Mouse (Mus musculus) layer of hippocampus, postnatal 25 days (tissue): Measurements from ENCODE around the gene Lpcat3. TPM values are rescaled to one million over a fixed set of nuclear protein-coding genes. Genes with fewer than 3 reads are reported as not detected.

ENCODE experiments used
- microRNA-seq, 2 experiments: library from miRNA; unstranded; fragments of <30 nt; microRNA quantifications; one replicate each; pipeline ENCODE4 v1.2.0; 2021
- total RNA-seq, 2 experiments: library from RNA; stranded (reverse); gene quantifications; 2 replicates each; pipeline ENCODE4 v1.2.3; 2021

Lpcat3 gene
- total RNA-seq, 2 experiments from 2014 or later: 30.9 to 34.0 TPM

Small RNA genes lying within 50 kb of the gene (microRNA-seq; reads per million reads assigned to microRNA genes)
- gene Mir141 (0.80 to 1.7 reads per million in 2 experiments), gene Mir200c (21.3 to 29.4 reads per million in 2 experiments)

Other genes starting within 250 kb of the Lpcat3 start
- gene Pex5, start 248.0 kb upstream of the Lpcat3 start, total RNA-seq: 10 to 100 TPM; 55.5 to 58.9 TPM
- gene Clstn3, start 198.2 kb upstream of the Lpcat3 start, total RNA-seq: 100 to 1,000 TPM; 278 to 279 TPM
- under 1 TPM; 0.28 to 0.42 TPM for gene C1rl, start 169.9 kb upstream of the Lpcat3 start, total RNA-seq
- gene C1ra, start 150.6 kb upstream of the Lpcat3 start, total RNA-seq: under 1 TPM; 0.66 to 0.82 TPM
- 1 to 10 TPM; 1.0 to 1.6 TPM for gene C1s1, start 120.7 kb upstream of the Lpcat3 start, total RNA-seq
- not detected for gene C1rb, start 92.7 kb upstream of the Lpcat3 start, total RNA-seq
- gene C1s2, start 26.9 kb upstream of the Lpcat3 start, total RNA-seq: under 1 TPM in 1 of 2 experiments, not detected in 1; 0.25 TPM
- 10 to 100 TPM; 51.3 to 54.4 TPM for gene Emg1, start 49.2 kb downstream of the Lpcat3 start, total RNA-seq
- gene Phb2, start 49.3 kb downstream of the Lpcat3 start, total RNA-seq: 100 to 1,000 TPM; 120 to 124 TPM
- gene Ptpn6, start 75.7 kb downstream of the Lpcat3 start, total RNA-seq: 1 to 10 TPM; 2.9 to 4.0 TPM
- 100 to 1,000 TPM; 350 to 372 TPM for gene Grcc10, start 78.3 kb downstream of the Lpcat3 start, total RNA-seq
- gene Gm45234, start 93.0 kb downstream of the Lpcat3 start, total RNA-seq: under 1 TPM in 1 of 2 experiments, not detected in 1; 0.71 TPM
- 100 to 1,000 TPM; 134 to 159 TPM for gene Atn1, start 93.5 kb downstream of the Lpcat3 start, total RNA-seq
- gene Eno2, start 106.6 kb downstream of the Lpcat3 start, total RNA-seq: 1,000 to 10,000 TPM in 1 of 2 experiments, 100 to 1,000 TPM in 1; 947 to 1,030 TPM
- 1 to 10 TPM; 1.7 TPM for gene Lrrc23, start 116.7 kb downstream of the Lpcat3 start, total RNA-seq
- gene Spsb2, start 145.6 kb downstream of the Lpcat3 start, total RNA-seq: 1 to 10 TPM; 4.5 to 6.0 TPM
- gene Tpi1, start 151.3 kb downstream of the Lpcat3 start, total RNA-seq: 100 to 1,000 TPM; 685 to 811 TPM
- gene Usp5, start 166.5 kb downstream of the Lpcat3 start, total RNA-seq: 100 to 1,000 TPM; 164 to 183 TPM
- gene Cdca3, start 166.5 kb downstream of the Lpcat3 start, total RNA-seq: 1 to 10 TPM; 1.1 to 1.2 TPM
- gene Gnb3, start 177.2 kb downstream of the Lpcat3 start, total RNA-seq: under 1 TPM in 1 of 2 experiments, not detected in 1; 0.26 TPM
- 10 to 100 TPM; 18.5 to 30.1 TPM for gene P3h3, start 194.7 kb downstream of the Lpcat3 start, total RNA-seq
- gene Gpr162, start 201.0 kb downstream of the Lpcat3 start, total RNA-seq: 100 to 1,000 TPM; 184 to 196 TPM
- under 1 TPM; 0.22 to 0.26 TPM for gene Cd4, start 225.2 kb downstream of the Lpcat3 start, total RNA-seq
- 1 to 10 TPM; 2.4 to 2.6 TPM for gene Lag3, start 248.7 kb downstream of the Lpcat3 start, total RNA-seq